Mouse (Mus musculus) hindbrain, embryonic 12.5 days (tissue): Measurements from ENCODE around the gene Rtp2. TPM values are rescaled to one million over a fixed set of nuclear protein-coding genes. Genes with fewer than 3 reads are reported as not detected.

Experiments used
- ATAC-seq: fragments of 200-750 bp; cut with Nextera tagmentation; 2 replicates; pipeline ENCODE4 v1.8.0; 2017; ENCODE audit warnings: moderate TSS enrichment; ENCODE audit not compliant: low FRiP score
- H3K27ac ChIP-seq: fragments of 300-500 bp; sonication (generic); 2 replicates; pipeline ENCODE4 v1.5.1; 2016; ENCODE audit warnings: mild to moderate bottlenecking
- H3K27me3 ChIP-seq: fragments of 300-500 bp; sonication (generic); 2 replicates; pipeline ENCODE4 v1.6.1; 2016; ENCODE audit warnings: mild to moderate bottlenecking
- H3K36me3 ChIP-seq: fragments of 300-500 bp; sonication (generic); 2 replicates; pipeline ENCODE4 v1.6.1; 2016; ENCODE audit warnings: mild to moderate bottlenecking
- H3K4me1 ChIP-seq: fragments of 300-500 bp; sonication (generic); 2 replicates; pipeline ENCODE4 v1.6.1; 2016
- H3K4me2 ChIP-seq: fragments of 300-500 bp; sonication (generic); replicated peaks from 2 replicates; pipeline ENCODE4 v1.6.1; 2016; ENCODE audit warnings: mild to moderate bottlenecking
- H3K4me3 ChIP-seq: fragments of 300-500 bp; sonication (generic); 2 replicates; pipeline ENCODE4 v1.5.1; 2016; ENCODE audit warnings: mild to moderate bottlenecking
- H3K9ac ChIP-seq: fragments of 300-500 bp; sonication (generic); 2 replicates; pipeline ENCODE4 v1.6.1; 2016; ENCODE audit warnings: mild to moderate bottlenecking, moderate library complexity
- H3K9me3 ChIP-seq: fragments of 300-500 bp; sonication (generic); replicated peaks from 2 replicates; pipeline ENCODE4 v1.6.1; 2016; ENCODE audit warnings: mild to moderate bottlenecking
- WGBS: fragments of 180-500 bp; shearing (Covaris S2); methylation state at CpG from one replicate; pipeline ENCODE4 v1.1.7; 2016; 5-methylcytosine and 5-hydroxymethylcytosine counted together
- polyA plus RNA-seq: library from polyadenylated mRNA; unstranded; fragments of >200 nt; fragmentation: Nextera tagmentation; extraction: Ambion mirVana; gene quantifications from 2 replicates; pipeline ENCODE4 v1.2.1, GENCODE M21; 2016

Gene Rtp2
- polyA plus RNA-seq, 1 experiment from 2014 or later, result not detected

DNA sequence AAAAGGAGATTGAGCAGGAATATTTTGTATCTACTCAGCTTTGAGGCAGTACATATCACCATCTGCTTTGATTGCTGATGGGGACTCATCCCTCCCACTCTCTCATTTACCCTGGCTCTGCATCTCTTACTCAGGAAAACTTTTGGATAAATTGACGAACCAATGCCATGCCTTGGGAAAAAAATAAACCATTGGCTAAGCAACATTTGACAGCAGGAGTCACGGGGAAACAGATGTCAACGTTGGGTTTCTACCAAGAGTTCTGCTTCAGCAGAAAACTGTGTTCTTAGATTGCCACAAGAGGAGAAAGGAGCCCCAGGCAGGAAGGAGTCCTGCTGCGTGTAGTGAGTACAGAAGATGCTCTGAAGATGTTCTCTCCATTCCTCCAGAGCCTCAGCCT, 32.1 kb downstream of the Rtp2 start:
- no peak for ATAC-seq
- WGBS, result 82% methylated on average over 4 of the region's 4 CpGs
- H3K4me2 ChIP-seq, result no peak overlapping the region
- H3K4me1 ChIP-seq, result peaks cover 15% of the 10 kb centered on the region
- H3K9ac ChIP-seq, result no peak overlapping the region
- H3K36me3 ChIP-seq, result no peaks in the 10 kb centered on the region
- H3K27me3 ChIP-seq, result peaks cover under 1% of the 10 kb centered on the region; the same call in 1 of the 2 replicates
- H3K27ac ChIP-seq, result no peak overlapping the region
- no peaks in the 10 kb centered on the region for H3K9me3 ChIP-seq
- no peak overlapping the region for H3K4me3 ChIP-seq

DNA sequence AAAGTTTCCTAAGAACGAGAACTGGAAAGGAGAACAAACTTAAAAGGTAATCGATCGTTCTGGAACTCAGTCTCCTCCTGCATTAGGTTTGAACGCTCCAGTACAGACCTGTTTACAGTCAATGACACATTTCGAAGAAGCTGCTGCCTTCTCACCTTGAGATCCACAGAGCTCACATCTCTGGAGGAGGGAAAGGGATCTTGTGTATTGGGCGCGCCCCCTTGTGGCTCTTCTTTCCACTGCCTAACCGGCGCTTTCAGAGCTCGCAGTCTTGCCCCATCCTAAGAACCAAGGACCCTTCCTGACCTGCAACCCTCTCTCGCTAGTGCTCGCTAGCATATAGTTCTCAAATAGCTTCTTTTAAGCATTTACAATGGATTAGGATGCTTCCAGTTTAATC, 33.4 kb downstream of the Rtp2 start:
- no peak overlapping the region for H3K9ac ChIP-seq
- peak; percentile 86 for ATAC-seq
- 16% methylated on average over 12 of the region's 12 CpGs for WGBS
- H3K27me3 ChIP-seq, result peaks cover 5% of the 10 kb centered on the region; the same call in 1 of the 2 replicates
- no peaks in the 10 kb centered on the region for H3K9me3 ChIP-seq
- H3K27ac ChIP-seq, result no peak overlapping the region
- H3K4me1 ChIP-seq, result peaks cover 15% of the 10 kb centered on the region
- H3K36me3 ChIP-seq, result no peaks in the 10 kb centered on the region
- no peak overlapping the region for H3K4me3 ChIP-seq
- H3K4me2 ChIP-seq, result peak overlapping the region; percentile 53

DNA sequence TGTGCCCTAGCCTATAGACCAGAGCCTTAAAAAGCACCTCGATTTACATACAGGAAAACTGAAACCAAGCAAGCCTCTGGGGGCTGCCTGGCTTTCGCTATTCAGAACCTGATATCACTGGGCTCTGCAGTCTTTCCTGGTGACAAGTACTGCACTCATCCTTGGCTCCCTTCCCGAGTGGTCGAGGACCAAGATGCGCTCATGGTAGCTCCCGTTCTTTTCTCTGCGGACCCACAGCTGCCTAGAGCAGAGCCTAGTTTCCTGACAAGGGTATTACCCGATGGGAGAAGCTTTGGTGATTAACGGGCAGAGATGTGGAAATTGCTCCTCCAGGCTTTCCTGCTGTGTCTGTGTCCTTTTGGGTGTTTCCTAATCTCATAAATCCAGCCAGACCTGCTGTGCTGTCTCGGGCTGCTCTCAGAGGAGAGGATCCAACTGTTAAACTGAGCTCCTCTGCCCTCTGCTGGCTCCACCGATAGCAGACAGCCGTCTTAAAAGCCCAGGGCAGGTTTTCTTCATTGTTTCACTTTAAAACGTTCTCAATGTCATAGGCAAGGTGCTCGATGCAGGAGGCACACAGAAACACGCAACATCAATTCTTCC, 34.1 kb downstream of the Rtp2 start:
- Histone ChIP-seq H3K36me3 (no peaks in the 10 kb centered on the region), H3K4me2 (peak overlapping the region; percentile 53), H3K9me3 (no peaks in the 10 kb centered on the region), H3K4me3 (peak overlapping the region; percentile 13; the same call in 1 of the 2 replicates), H3K27me3 (peaks cover 5% of the 10 kb centered on the region; the same call in 1 of the 2 replicates), H3K9ac (0 out of 2 replicates have a peak overlapping the region, but pooled peaks have one; percentile 4), H3K27ac (peak overlapping the region; percentile 17; the same call in 1 of the 2 replicates), H3K4me1 (peaks cover 15% of the 10 kb centered on the region)
- 12% methylated on average over 15 of the region's 15 CpGs for WGBS
- ATAC-seq, result peak; percentile 88

GRCm38 (mm10) chr16:23897486-23897885, 34.7 kb downstream of the Rtp2 start:
- ATAC-seq, result 0 out of 2 replicates have a peak, but pooled peaks have one; percentile 17
- Histone ChIP-seq H3K4me1 (peaks cover 15% of the 10 kb centered on the region), H3K4me3 (no peak overlapping the region), H3K9ac (no peak overlapping the region), H3K27me3 (peaks cover 5% of the 10 kb centered on the region; the same call in 1 of the 2 replicates), H3K9me3 (no peaks in the 10 kb centered on the region), H3K36me3 (no peaks in the 10 kb centered on the region), H3K27ac (no peak overlapping the region; the same call in 1 of the 2 replicates), H3K4me2 (peak overlapping the region; percentile 53)
- WGBS, result 60% methylated on average over 5 of the region's 5 CpGs

DNA sequence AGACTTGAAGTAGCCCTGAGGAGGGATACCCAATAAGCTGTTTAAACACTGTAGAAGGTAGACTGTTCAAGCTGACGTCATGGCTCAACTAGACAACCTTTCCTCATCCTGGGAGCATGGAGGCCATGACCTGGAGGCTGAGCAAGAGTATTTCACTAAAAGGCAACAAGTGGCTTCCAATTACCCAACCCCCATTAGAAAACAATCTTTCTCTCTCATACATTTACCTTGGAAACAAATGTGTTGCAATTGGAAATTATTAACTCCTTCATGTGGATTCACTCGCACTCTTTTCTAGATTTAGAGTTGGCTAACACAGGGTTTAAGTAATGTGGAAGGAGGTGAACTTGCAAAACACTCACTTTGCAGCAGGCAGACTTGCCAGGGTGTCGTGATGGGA, 37.1 kb downstream of the Rtp2 start:
- Histone ChIP-seq H3K9ac (no peak overlapping the region), H3K9me3 (no peaks in the 10 kb centered on the region), H3K27ac (no peak overlapping the region), H3K27me3 (peaks cover 29% of the 10 kb centered on the region), H3K36me3 (no peaks in the 10 kb centered on the region), H3K4me3 (no peak overlapping the region), H3K4me2 (no peak overlapping the region), H3K4me1 (peaks cover 20% of the 10 kb centered on the region)
- 91% methylated on average over 3 of the region's 3 CpGs for WGBS
- no peak for ATAC-seq

DNA sequence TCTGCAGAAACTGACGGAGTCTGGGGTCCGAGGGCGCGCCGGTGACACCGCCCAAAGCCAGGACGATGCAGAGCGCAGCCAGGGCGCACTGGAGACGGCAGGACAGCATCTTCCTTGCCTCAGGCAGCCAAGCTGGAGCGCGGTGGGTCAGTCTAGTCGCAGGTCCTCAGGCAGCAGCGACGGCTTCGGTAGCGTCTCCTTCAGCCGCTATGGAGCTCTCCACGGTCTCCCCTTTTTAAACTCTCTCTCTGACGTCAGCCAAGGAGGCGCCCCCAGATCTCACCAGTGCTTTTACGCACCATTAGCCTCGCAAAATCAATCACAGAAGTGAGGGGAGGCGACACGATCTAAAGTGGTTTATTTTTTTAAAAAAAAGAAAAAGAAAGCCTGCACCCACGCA, 41.6 kb downstream of the Rtp2 start, which contains the start of gene Sst:
Gene Sst, minus strand, starts transcription at position 323 of the 400 bp plus-strand sequence.
- WGBS, result 7% methylated on average over 26 of the region's 26 CpGs
- Histone ChIP-seq H3K36me3 (no peaks in the 10 kb centered on the region), H3K4me3 (peak within 1 kb of the TSS; percentile 32), H3K9ac (peak within 1 kb of the TSS; percentile 27; the same call in 1 of the 2 replicates), H3K4me1 (peaks cover 14% of the 10 kb centered on the region), H3K27ac (no peak within 1 kb of the TSS; the same call in 1 of the 2 replicates), H3K9me3 (no peaks in the 10 kb centered on the region), H3K4me2 (peak within 1 kb of the TSS; percentile 53), H3K27me3 (peaks cover 36% of the 10 kb centered on the region)
- ATAC-seq, result peak; percentile 51

DNA sequence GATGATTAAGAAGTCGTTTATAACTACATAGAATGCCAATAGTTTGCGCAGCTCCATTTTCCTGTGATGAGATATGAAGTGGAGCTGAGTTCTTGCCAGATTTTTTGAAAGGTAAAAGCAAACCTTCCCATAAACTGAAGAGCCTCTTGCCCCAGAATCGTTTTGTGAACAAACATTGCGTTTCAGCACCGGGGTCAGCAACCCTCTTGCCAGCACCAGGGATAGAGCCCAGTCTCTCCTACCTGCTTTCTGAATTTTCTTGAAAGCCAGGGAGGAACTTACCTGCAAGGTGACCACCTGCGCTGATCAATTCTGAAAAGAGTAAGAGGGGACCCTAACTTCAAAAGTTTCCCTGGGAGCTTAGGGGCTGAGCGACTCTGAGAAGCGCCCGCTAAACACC, 42.0 kb downstream of the Rtp2 start:
- Histone ChIP-seq H3K4me3 (peak overlapping the region; percentile 32), H3K27ac (no peak overlapping the region), H3K4me1 (peaks cover 14% of the 10 kb centered on the region), H3K27me3 (peaks cover 36% of the 10 kb centered on the region), H3K9me3 (no peaks in the 10 kb centered on the region), H3K36me3 (no peaks in the 10 kb centered on the region), H3K4me2 (peak overlapping the region; percentile 53), H3K9ac (peak overlapping the region; percentile 27; the same call in 1 of the 2 replicates)
- WGBS, result 6% methylated on average over 9 of the region's 9 CpGs
- ATAC-seq, result no peak

- Histone ChIP-seq H3K27ac (peak overlapping the region; percentile 55; the same call in 1 of the 2 replicates), H3K4me1 (peaks cover 14% of the 10 kb centered on the region)
- ATAC-seq, result peak; percentile 58; the same call in 1 of the 2 replicates
Measured at GRCm38 (mm10) chr16:23887910-23888579, 44.1 kb downstream of the Rtp2 start.

GRCm38 (mm10) chr16:23885098-23885497, 47.1 kb downstream of the Rtp2 start:
- no peak overlapping the region for H3K4me2 ChIP-seq
- H3K4me1 ChIP-seq, result peaks cover 10% of the 10 kb centered on the region
- H3K27me3 ChIP-seq, result peaks cover 7% of the 10 kb centered on the region
- H3K36me3 ChIP-seq, result no peaks in the 10 kb centered on the region
- ATAC-seq, result no peak
- H3K27ac ChIP-seq, result no peak overlapping the region
- no peak overlapping the region for H3K4me3 ChIP-seq
- no peaks in the 10 kb centered on the region for H3K9me3 ChIP-seq
- 68% methylated on average over 12 of the region's 12 CpGs for WGBS
- H3K9ac ChIP-seq, result no peak overlapping the region

More at GRCm38 (mm10) chr16:23887910-23888579, 44.1 kb downstream of the Rtp2 start:
- 46% methylated on average over 10 of the region's 10 CpGs for WGBS
- Histone ChIP-seq H3K4me3 (no peak overlapping the region), H3K4me2 (no peak overlapping the region), H3K9me3 (no peaks in the 10 kb centered on the region), H3K36me3 (no peaks in the 10 kb centered on the region), H3K9ac (no peak overlapping the region), H3K27me3 (peaks cover 31% of the 10 kb centered on the region)

Other genes with a start within 250 kb of the Rtp2 start
- gene Sst, start 41.4 kb downstream of the Rtp2 start, polyA plus RNA-seq, result 66.4 and 105 TPM in 2 replicates
- not detected in 2 replicates for gene Gm37419, start 56.1 kb upstream of the Rtp2 start, polyA plus RNA-seq
- 0.12 and 0.18 TPM in 2 replicates for gene Bcl6, start 56.5 kb upstream of the Rtp2 start, polyA plus RNA-seq